Mouse (Mus musculus): ENCODE results near the gene Rab10.
"Not testable (repeated sequence)": the region's sequence is repeated elsewhere in the genome, so short reads cannot be mapped to it uniquely, and the experiment has no call there.

Rab10 gene

GRCm38 (mm10) chr12:3309391-3310320, at the start of gene Rab10:
Gene Rab10 (minus strand): TSS chr12:3309969.
- peak; percentile 92 for DNase-seq (ENCODE audit: low read depth)

DNA sequence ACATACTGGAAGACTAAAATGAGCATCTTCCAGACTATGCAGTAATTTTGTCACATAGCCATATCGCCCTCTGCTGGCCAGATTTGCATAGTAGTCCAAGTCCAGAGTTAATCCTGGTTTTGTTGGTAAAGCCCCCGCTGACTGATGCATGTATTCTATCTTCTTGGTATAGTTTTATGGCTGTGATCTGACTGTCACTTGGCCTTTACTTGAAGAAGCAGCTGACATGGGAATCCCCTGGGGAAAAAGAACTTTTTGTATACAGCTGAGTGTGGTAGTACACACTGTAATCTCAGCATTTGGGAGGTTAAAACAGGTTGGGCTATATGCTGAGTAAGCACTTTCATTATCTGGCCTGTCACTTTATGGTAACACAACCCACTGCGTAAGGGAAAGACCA, 49.5 kb upstream of the Rab10 start:
- DNase-seq (ENCODE audit: low read depth): peak; percentile 79

DNA sequence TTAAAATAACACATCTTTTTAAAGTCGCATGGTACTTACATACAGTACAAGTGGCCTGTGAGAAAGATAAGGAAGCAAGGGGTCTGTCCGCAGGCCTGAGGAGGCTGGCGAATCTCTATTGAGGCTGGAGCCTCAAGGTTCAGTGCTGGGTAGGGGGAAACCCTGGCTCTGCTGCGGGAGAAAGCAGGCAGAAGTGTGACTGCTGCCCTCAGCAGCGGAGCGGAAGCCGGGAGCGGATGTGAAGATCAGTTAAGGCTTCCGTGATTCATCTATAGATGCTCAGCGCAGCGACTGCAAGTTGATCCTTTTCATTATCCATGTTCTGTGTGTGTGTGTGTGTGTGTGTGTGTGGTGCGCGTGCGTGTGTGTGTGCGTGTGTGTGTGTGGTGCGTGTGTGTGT, 47.1 kb upstream of the Rab10 start:
- DNase-seq (ENCODE audit: low read depth): no peak

GRCm38 (mm10) chr12:3355068-3355467, 45.3 kb upstream of the Rab10 start:
- no peak for DNase-seq (ENCODE audit: low read depth)

- no peak for DNase-seq (ENCODE audit: low read depth)
These were observed 42.4 kb upstream of the Rab10 start for GRCm38 (mm10) chr12:3352216-3352615.

GRCm38 (mm10) chr12:3350136-3350535, 40.4 kb upstream of the Rab10 start:
- no peak for DNase-seq (ENCODE audit: low read depth)

DNA sequence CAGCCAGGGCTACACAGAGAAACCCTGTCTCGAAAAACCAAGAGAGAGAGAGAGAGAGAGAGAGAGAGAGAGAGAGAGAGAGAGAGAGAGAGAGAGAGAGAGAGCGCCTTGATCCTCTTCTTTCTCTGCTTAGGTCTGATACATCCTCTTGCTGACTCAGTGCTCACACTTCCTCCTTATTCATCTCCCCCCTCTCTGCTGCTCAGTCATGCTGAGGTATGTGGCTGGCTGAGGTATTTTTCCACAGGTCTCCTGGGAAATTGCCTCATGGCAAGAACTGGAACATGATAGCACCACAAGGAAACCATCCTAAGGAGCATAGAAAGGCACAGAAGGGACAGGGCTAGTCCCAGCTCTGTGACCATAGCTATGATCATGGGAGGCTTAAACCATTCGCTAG, 39.6 kb upstream of the Rab10 start:
- no peak for DNase-seq (ENCODE audit: low read depth)

GRCm38 (mm10) chr12:3347682-3348081, 37.9 kb upstream of the Rab10 start:
- DNase-seq (ENCODE audit: low read depth): no peak

DNA sequence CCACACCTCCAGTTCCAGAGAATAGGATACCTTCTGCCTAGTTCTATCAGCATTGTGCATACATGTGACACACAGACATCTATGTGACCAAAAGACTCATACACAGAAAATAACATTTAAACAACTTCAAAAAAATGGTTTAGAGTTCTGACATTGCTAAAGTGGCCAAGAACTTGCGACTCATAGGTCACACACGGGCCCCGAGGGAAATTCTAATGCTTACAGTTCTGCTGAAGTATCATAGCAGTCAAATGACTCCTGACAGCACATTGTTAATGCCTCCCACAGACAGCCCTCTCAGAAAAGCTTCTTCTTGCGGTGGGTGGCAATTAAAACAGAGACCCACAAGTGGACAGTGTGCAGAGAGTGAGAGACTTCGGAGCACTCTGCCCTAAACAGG, 35.3 kb upstream of the Rab10 start:
- DNase-seq (ENCODE audit: low read depth): no peak

DNA sequence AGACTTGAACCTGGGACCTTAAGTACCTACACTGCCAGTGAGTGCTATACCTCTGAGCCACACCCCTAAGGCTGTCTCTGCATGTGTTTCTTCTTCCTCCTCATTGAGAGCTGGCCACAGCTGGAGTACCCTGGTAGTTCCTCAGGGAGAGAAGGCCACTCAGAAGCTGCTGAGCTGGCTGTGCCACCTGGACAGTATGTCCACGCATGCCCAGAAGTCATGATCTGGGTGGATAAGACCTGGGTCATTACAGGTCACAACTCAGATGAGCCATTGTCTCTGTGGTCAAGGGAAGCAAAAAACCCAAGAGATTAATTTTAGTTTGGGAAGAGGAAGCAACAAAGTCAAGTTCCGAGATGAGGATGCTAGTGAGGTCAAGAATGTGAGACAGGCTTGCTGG, 34.4 kb upstream of the Rab10 start:
- DNase-seq (ENCODE audit: low read depth): no peak

GRCm38 (mm10) chr12:3338931-3339330, 29.2 kb upstream of the Rab10 start:
- no peak for DNase-seq (ENCODE audit: low read depth)

GRCm38 (mm10) chr12:3329677-3330076, 19.9 kb upstream of the Rab10 start:
- no peak for DNase-seq (ENCODE audit: low read depth)

DNA sequence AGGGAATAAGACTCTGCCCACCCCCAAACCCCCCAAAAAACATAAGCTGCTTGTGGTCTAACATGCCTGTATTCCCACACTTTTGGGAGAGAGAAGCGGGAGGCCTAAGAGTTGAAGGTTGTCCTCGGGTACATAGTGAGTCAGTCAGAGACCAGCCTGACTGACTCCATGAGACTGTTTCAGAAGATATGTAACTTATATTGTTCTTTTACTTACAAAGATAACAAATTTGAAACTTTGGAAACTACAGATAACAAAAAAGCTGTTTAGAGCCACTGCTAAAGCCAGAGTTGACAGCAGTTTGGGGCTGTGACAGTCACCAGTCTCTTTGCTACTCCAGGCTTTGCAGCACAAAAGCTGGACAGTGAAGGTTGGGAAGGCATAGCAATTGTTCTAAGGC, 15.5 kb upstream of the Rab10 start:
- DNase-seq (ENCODE audit: low read depth): no peak

GRCm38 (mm10) chr12:3323241-3323640, 13.5 kb upstream of the Rab10 start:
- no peak for DNase-seq (ENCODE audit: low read depth)

GRCm38 (mm10) chr12:3319377-3319776, 9.6 kb upstream of the Rab10 start:
- no peak for DNase-seq (ENCODE audit: low read depth)

DNA sequence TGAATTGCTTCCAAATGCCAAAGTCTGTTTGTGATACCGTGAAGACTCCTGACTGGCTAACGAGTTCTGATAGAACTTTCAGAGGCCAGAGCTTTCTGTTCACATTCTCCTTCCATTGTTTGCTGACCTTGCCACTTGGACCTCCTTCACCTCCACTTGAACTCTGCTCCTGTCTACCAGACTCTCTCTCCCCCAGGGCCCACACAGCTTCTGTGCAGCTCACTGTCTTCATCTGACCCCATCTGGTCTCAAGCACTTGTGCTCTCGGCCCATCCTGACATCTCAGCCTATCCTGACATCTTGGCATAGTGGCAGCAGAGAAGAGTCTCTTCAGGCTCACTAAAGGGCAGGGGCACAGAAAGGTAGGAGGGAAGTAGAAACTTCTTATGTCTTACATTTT, 7.2 kb upstream of the Rab10 start:
- DNase-seq (ENCODE audit: low read depth): no peak

- DNase-seq (ENCODE audit: low read depth): no peak
These were observed 6.3 kb upstream of the Rab10 start for GRCm38 (mm10) chr12:3316083-3316482.

GRCm38 (mm10) chr12:3312886-3313285, 3.1 kb upstream of the Rab10 start:
- no peak for DNase-seq (ENCODE audit: low read depth)

DNA sequence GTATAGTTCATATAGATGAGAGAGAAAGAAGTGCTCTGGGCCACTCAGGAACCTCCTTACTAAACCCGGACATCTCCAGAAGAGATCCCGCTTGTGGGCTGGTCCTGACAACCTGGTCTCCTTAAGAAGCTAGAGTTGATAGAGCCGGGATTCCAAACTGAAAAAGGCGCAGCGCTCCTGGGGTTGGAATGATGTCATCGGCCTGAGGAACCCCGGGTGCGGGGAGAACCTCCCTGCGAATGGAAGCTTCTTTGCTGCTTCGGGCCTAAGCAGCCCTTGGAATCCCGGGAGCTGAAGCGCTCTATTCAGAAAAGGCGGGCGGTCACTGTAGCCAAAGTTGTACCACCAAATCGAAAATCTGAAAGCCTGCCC, 538 bp upstream of the Rab10 start:
- DNase-seq (ENCODE audit: low read depth): no peak

- DNase-seq (ENCODE audit: low read depth): no peak
These were observed 1.1 kb downstream of the Rab10 start for GRCm38 (mm10) chr12:3308541-3309241.

DNA sequence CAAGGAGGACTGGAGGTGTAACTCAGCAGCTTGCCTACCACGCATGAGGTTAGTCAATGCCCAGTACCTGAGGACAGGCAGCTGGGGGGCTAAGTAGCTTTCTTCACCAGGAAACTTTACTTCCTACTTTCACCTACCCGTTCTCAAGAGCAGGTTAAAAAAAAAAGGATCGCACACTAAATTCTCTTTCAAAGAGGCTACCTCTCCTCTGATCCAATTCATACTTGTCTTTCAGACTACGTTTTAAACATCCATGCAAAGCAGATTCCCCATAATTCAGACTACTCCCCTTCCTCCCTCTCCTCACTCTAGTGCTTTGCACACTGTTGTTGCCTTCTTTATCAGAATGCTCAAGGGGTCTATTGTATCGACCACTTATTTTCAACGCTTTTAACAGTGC, 2.2 kb downstream of the Rab10 start:
- no peak for DNase-seq (ENCODE audit: low read depth)

DNA sequence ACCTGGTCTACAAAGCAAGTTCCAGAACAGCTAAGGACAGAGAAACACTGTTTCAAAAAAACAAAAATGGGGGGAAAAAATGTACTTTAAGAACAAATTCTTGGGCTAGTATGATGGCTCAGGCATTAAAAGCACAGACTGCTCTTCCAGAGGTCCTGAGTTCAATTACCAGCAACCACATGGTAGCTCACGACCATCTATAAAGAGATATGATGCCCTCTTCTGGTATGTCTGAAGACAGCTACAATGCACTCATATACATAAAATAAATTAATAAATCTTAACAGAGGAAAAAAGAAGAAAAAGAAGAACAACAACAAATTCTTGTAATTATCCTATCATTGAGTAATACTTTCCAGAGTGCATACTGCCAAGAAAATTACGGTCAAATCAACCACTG, 4.5 kb downstream of the Rab10 start:
- DNase-seq (ENCODE audit: low read depth): no peak

GRCm38 (mm10) chr12:3297622-3298021, 12.1 kb downstream of the Rab10 start:
- DNase-seq (ENCODE audit: low read depth): not testable (repeated sequence)
